Mouse (Mus musculus) urinary bladder, postnatal 0 days (tissue): ENCODE measurements around the gene Rbm12b1. TPM values are rescaled to one million over a fixed set of nuclear protein-coding genes. Genes with fewer than 3 reads are reported as not detected.

Source experiments
- polyA plus RNA-seq: library from polyadenylated mRNA; unstranded; fragments of >200 nt; fragmentation: Nextera tagmentation; extraction: Ambion mirVana; gene quantifications from 2 replicates; pipeline ENCODE4 v1.2.1, GENCODE M21; 2015

Gene Rbm12b1
- polyA plus RNA-seq = 3.2 and 3.5 TPM in 2 replicates

DNA sequence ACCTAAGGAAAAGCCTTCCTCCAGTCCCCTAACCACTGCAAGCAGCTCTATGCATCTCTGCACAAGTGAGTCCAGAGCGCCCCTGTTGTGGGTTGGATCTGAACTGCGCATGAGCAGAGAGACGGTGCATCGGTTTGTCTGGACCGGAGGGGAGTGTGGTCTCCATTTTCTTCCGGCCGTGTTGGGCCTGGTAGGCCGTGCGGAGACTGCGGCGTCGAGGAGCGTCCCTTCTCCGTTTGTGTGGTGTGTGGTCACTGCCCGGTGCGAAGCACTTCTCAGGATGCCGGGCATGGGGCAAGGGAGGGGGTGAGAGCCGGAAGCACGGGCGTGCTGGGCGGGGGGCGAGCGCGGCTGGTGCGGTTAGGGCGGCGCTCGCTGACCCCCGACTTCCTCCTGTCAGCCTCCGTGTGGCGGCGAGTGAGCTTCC, at the start of gene Rbm12b1:
Gene Rbm12b1, plus strand, starts transcription at position 124 of the 427 bp plus-strand sequence.

DNA sequence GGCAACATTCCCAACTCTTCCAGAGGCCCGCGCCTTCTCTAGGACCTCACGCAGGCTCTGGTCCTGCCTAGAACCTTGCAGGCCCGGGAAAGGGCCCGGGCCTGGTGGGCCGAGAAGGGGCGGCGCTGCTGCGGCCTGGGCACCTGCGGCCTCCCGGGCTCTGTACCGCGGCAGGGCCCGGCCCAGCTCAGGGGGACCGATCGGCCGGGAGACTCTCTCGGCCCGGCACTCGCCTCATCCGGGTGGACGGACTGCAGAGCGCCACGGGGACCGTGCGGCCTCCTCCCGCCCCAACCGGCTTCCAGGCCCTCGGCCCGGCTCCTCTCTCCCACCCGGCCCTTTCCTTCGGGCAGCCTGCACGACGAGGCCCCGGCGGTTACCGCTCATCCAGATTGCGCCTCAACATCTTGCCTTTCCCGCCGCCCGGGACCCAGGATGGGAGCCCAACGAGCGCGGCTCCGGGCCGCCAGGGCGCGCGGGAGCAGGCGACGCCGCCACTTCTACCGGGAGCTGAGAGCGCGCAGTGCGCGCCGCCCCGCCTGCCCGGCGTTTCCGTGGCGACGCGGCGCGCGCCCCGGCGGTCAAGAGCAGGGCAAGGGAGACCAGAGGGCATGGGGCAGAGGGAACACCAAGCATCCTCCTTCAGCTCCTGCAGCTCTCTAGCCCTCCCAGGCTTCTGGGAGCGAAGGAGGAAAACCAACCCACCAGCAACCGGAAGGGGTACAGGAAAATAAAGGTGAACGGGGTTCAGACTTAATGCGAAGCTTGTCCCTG, 31.4 kb downstream of the Rbm12b1 start, which contains the start of gene Fam92a:
Gene Fam92a, minus strand, starts transcription at position 698 of the 774 bp plus-strand sequence.

Other genes starting within 250 kb of the Rbm12b1 start
- 0.07 and 0.22 TPM in 2 replicates for gene Gm10604, start 159.0 kb upstream of the Rbm12b1 start, polyA plus RNA-seq
- 3.5 and 4.5 TPM in 2 replicates for gene Rbm12b2, start 50.8 kb upstream of the Rbm12b1 start, polyA plus RNA-seq
- 61.4 and 78.5 TPM in 2 replicates for gene Fam92a, start 31.8 kb downstream of the Rbm12b1 start, polyA plus RNA-seq